Mouse (Mus musculus) myocyte (in vitro differentiated cells): ENCODE data around the gene Ptpn1. TPM values are rescaled to one million over a fixed set of nuclear protein-coding genes. Genes with fewer than 3 reads are reported as not detected.

ENCODE experiments used
- H3K27me3 ChIP-seq: one replicate; pipeline ENCODE4 v1.6.1; 2011; ENCODE audit not compliant: control insufficient read depth, insufficient read depth, insufficient read length
- H3K36me3 ChIP-seq: one replicate; pipeline ENCODE4 v1.6.1; 2011; ENCODE audit not compliant: control insufficient read depth, insufficient read depth
- H3K4me2 ChIP-seq: one replicate; pipeline ENCODE4 v1.6.1; 2011; ENCODE audit warnings: low read depth, control low read depth
- H3K4me3 ChIP-seq: one replicate; pipeline ENCODE4 v1.5.1; 2011; ENCODE audit warnings: mild to moderate bottlenecking, control low read depth, moderate library complexity
- H3K79me2 ChIP-seq: one replicate; pipeline ENCODE4 v1.6.1; 2011; ENCODE audit not compliant: control insufficient read depth, insufficient read depth
- H3ac ChIP-seq: one replicate; pipeline ENCODE4 v1.6.1; 2011; ENCODE audit not compliant: control insufficient read depth, insufficient read length
- CEBPB ChIP-seq: IDR thresholded peaks from 2 replicates; pipeline ENCODE4 v1.6.1; 2011; ENCODE audit warnings: mild to moderate bottlenecking, moderate library complexity; ENCODE audit not compliant: poor library complexity, insufficient read depth, severe bottlenecking
- E2F4 ChIP-seq: IDR thresholded peaks from one replicate; pipeline ENCODE4 v1.6.1; 2011; ENCODE audit warnings: mild to moderate bottlenecking, control low read depth, moderate library complexity; ENCODE audit not compliant: insufficient read depth
- MAX ChIP-seq: IDR thresholded peaks from one replicate; pipeline ENCODE4 v1.6.1; 2011; ENCODE audit warnings: low read depth, mild to moderate bottlenecking, control low read depth
- MYOD1 ChIP-seq, 3 experiments: IDR thresholded peaks; one replicate each; pipeline ENCODE4 v1.6.1; 2011; ENCODE audit warnings: control low read depth in 2 of 3, low read depth in 2 of 3, mild to moderate bottlenecking in 2 of 3, moderate library complexity in 1 of 3; ENCODE audit not compliant: insufficient read length in 2 of 3, control insufficient read depth in 1 of 3
- MYOG ChIP-seq, 3 experiments: IDR thresholded peaks; one replicate each; pipeline ENCODE4 v1.6.1; 2011; ENCODE audit warnings: control low read depth in 2 of 3, low read depth in 2 of 3, mild to moderate bottlenecking in 2 of 3; ENCODE audit not compliant: insufficient read length in 2 of 3, control insufficient read depth in 1 of 3, insufficient read depth in 1 of 3
- POLR2A ChIP-seq: IDR thresholded peaks from one replicate; pipeline ENCODE4 v1.6.1; 2011; ENCODE audit warnings: low read depth, mild to moderate bottlenecking, control low read depth, moderate library complexity; ENCODE audit not compliant: insufficient read length
- POLR2AphosphoS2 ChIP-seq: IDR thresholded peaks from one replicate; pipeline ENCODE4 v1.6.1; 2011; ENCODE audit warnings: low read depth, control low read depth; ENCODE audit not compliant: insufficient read length
- REST ChIP-seq: IDR thresholded peaks from one replicate; pipeline ENCODE4 v1.6.1; 2011; ENCODE audit warnings: mild to moderate bottlenecking, control low read depth, moderate library complexity; ENCODE audit not compliant: insufficient read depth, insufficient read length
- SRF ChIP-seq: IDR thresholded peaks from one replicate; pipeline ENCODE4 v1.6.1; 2011; ENCODE audit warnings: low read depth; ENCODE audit not compliant: control insufficient read depth, insufficient read length
- TCF12 ChIP-seq: IDR thresholded peaks from one replicate; pipeline ENCODE4 v1.6.1; 2011; ENCODE audit warnings: mild to moderate bottlenecking, control low read depth; ENCODE audit not compliant: poor library complexity, insufficient read depth, severe bottlenecking
- TCF3 ChIP-seq: IDR thresholded peaks from one replicate; pipeline ENCODE4 v1.6.1; 2011; ENCODE audit warnings: low read depth, control low read depth; ENCODE audit not compliant: insufficient read length
- USF1 ChIP-seq: IDR thresholded peaks from one replicate; pipeline ENCODE4 v1.6.1; 2011; ENCODE audit warnings: low read depth, mild to moderate bottlenecking, control low read depth, moderate library complexity
- polyA plus RNA-seq: library from polyadenylated mRNA; unstranded; fragments of >200 nt; fragmentation: generic; extraction: Trizol; gene quantifications from one replicate; pipeline ENCODE4 v1.2.1, GENCODE M21; 2012; ENCODE audit warnings: missing spikeins

Gene Ptpn1
- polyA plus RNA-seq, 1 experiment: 45.0 TPM

DNA sequence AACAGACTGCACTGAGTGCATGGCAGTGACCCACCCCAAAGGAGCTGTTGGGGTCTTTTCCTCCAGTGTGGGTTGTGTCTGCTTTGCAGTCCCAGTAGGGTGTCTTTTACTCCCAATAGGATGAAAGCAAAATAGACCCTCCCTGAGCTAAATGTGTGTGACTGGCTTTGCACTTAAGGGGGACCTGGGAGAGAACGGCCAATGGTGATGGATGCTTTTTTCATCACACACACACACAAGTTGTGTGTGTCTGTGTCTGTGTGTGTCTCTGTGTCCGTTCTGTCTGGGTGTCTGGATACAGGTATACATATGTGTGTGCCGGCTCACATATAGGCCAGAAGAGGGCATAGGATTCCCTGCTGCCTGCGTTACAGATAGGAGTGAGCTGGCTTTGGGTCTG lies 9.5 kb downstream of the Ptpn1 start:
- Histone ChIP-seq H3ac (no peak overlapping the region), H3K27me3 (no peaks in the 10 kb centered on the region), H3K4me3 (no peak overlapping the region), H3K79me2 (peaks cover 88% of the 10 kb centered on the region), H3K36me3 (no peaks in the 10 kb centered on the region), H3K4me2 (peak overlapping the region; percentile 92)
- TF ChIP-seq REST: no peak
- no peak for TF ChIP-seq USF1
- TF ChIP-seq POLR2A: no peak
- no peak for TF ChIP-seq MYOD1 (IDR thresholded peaks at IDR 0.05; ENCODE audit: control insufficient read depth in 1 of 3, insufficient read length in 2 of 3, low read depth in 2 of 3)

DNA sequence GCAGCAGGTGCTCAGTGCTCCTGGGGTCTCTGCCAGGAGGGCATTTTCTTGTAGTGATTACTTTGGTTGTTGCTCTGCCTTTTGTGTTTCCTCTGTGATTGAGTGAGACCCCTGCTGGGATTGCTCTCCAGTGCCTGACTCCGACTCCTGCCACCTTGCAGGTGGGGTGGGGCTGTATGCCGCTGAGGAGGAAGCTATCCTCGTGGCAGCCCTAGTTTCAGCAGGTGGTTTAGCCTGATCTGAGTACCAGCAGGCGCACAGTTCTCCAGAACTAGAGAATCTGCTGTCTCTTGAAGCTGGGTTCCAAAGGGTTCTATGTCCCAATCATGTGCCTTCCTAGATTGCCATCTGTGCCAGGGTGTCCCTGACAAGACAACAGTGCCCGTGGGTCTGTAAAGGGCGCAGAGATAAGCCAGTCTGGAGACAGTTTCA lies 9.9 kb downstream of the Ptpn1 start:
- H3K79me2 ChIP-seq: peaks cover 88% of the 10 kb centered on the region
- H3K27me3 ChIP-seq: no peaks in the 10 kb centered on the region
- TF ChIP-seq MYOG (IDR thresholded peaks at IDR 0.05; ENCODE audit: control insufficient read depth in 1 of 3, insufficient read depth in 1 of 3, insufficient read length in 2 of 3, low read depth in 2 of 3) (no peak), POLR2AphosphoS2 (no peak), MYOD1 (IDR thresholded peaks at IDR 0.05; ENCODE audit: control insufficient read depth in 1 of 3, insufficient read length in 2 of 3, low read depth in 2 of 3) (peak in 1 of 3 experiments; percentile 5), TCF3 (no peak), CEBPB (no peak), E2F4 (no peak), TCF12 (no peak)
- H3ac ChIP-seq: no peak overlapping the region
- peak overlapping the region; percentile 7 for H3K4me3 ChIP-seq
- H3K36me3 ChIP-seq: no peaks in the 10 kb centered on the region
- peak overlapping the region; percentile 92 for H3K4me2 ChIP-seq

DNA sequence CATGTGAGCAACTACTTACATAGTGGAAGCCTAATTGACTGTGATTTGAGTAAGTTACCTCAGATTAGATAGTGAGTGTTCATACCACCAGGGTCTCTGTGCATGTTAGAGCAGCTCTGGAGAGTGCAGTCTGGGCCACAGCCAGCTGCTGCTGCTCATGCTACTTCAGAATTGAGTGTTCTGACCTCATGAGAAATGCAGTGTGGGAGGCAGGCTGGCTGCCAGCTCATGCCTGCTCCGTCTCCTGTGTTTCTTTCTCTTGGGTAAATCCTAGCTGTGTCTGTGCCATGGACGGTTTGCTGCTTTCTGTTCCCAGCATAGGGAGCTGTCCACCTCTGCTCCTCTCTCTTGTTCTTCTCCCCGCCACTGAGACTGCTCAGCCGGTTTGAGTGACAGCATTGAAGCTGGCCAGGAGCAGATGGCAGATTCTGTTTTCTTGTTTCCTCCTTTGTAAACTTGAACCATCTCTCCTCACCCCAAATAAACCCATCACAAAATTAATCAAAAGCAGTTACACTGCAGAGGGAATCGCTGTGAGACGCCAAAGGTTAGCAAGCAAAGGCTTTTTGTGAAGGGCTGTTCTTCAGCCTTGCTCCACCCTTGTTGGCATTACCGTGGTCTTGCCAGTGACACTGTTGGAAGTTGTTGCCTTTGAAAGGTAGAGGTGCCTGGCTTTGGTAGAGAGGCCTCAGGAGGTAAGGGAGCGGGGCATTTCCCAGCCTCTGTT lies 10.5 kb downstream of the Ptpn1 start:
- Histone ChIP-seq H3K79me2 (peaks cover 88% of the 10 kb centered on the region), H3K4me3 (peak overlapping the region; percentile 7), H3K36me3 (no peaks in the 10 kb centered on the region), H3K27me3 (no peaks in the 10 kb centered on the region), H3K4me2 (peak overlapping the region; percentile 92), H3ac (no peak overlapping the region)
- TF ChIP-seq POLR2A (no peak), E2F4 (no peak), USF1 (no peak), REST (peak; percentile 41), TCF12 (no peak), TCF3 (no peak), MAX (no peak), SRF (no peak), MYOD1 (IDR thresholded peaks at IDR 0.05; ENCODE audit: control insufficient read depth in 1 of 3, insufficient read length in 2 of 3, low read depth in 2 of 3) (peak in 1 of 3 experiments; percentile 35), MYOG (IDR thresholded peaks at IDR 0.05; ENCODE audit: control insufficient read depth in 1 of 3, insufficient read depth in 1 of 3, insufficient read length in 2 of 3, low read depth in 2 of 3) (peak in 1 of 3 experiments; percentile 48), POLR2AphosphoS2 (no peak), CEBPB (no peak)

- Histone ChIP-seq H3ac (no peak overlapping the region), H3K4me3 (peak overlapping the region; percentile 7), H3K4me2 (peak overlapping the region; percentile 92), H3K36me3 (no peaks in the 10 kb centered on the region), H3K27me3 (no peaks in the 10 kb centered on the region), H3K79me2 (peaks cover 88% of the 10 kb centered on the region)
- TF ChIP-seq POLR2AphosphoS2 (no peak), USF1 (no peak), SRF (no peak)
These were observed 11.2 kb downstream of the Ptpn1 start for GRCm38 (mm10) chr2:167942926-167943633.

DNA sequence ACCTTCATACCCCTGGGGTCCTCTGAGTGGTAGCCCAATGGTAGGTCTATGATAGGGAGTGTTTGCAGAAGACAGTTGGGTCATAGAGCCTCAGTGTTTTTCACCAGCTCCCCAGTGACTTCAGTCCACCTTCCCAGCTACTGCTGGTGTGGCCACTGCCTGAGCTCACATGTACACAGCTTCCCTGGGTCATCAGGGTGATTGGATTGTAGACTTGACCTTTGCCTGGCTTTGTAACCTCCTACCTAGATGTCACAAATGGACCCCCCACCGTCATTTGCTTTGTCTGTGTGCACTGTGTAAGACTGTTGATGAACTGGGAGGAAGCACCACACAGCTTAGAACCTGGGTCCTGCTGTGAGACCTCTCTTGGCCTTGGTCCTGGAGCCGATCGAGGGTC lies 12.3 kb downstream of the Ptpn1 start:
- Histone ChIP-seq H3K4me2 (no peak overlapping the region), H3K27me3 (no peaks in the 10 kb centered on the region), H3K4me3 (no peak overlapping the region), H3K79me2 (peaks cover 87% of the 10 kb centered on the region), H3K36me3 (no peaks in the 10 kb centered on the region), H3ac (no peak overlapping the region)
- TF ChIP-seq MYOG (IDR thresholded peaks at IDR 0.05; ENCODE audit: control insufficient read depth in 1 of 3, insufficient read depth in 1 of 3, insufficient read length in 2 of 3, low read depth in 2 of 3): no peak
- TF ChIP-seq TCF12: no peak
- TF ChIP-seq MAX: no peak
- TF ChIP-seq E2F4: no peak
- TF ChIP-seq CEBPB: no peak
- no peak for TF ChIP-seq POLR2A
- TF ChIP-seq POLR2AphosphoS2: no peak
- TF ChIP-seq REST: no peak
- no peak for TF ChIP-seq USF1
